Mouse (Mus musculus) left cerebral cortex, postnatal 10 days (tissue): ENCODE results near the gene Cobll1. TPM values are rescaled to one million over a fixed set of nuclear protein-coding genes. Genes with fewer than 3 reads are reported as not detected.

Experiments used
- DNase-seq, 2 experiments: peaks; one replicate each; pipeline ENCODE4 v3.0.0; 2021 to 2022; ENCODE audit warnings: low spot score in 2 of 2, mixed read lengths in 1 of 2; ENCODE audit errors: extremely low spot score in 1 of 2
- intact Hi-C: fragments of 180-260 bp; cut with DNase I; formaldehyde crosslinking; loops from one replicate; pipeline ENCODE4 v1.15.1; 2025
- total RNA-seq, 2 experiments: library from RNA; stranded (reverse); gene quantifications; 2 replicates each; pipeline ENCODE4 v1.2.3; 2021

Cobll1 gene
- total RNA-seq, 2 experiments from 2014 or later, result 8.4 to 9.1 TPM

DNA sequence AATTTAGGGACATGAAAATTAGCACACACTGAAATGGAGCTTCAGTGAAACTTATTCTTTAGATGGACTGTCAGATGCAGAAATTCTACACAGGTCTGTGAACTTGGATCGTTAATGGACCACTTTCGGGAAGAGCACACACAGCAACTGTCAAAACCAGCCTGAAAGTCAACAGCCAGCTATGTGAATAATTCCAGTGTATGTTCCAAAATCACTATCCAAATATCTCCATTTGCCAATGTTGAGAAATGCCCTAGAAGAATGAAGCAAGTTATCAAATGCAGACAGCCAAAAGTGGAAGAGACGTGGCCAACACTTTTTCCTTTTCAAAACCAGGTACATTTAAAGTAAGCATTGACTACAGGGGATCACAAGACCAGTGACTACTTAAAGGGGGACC is 118.2 kb downstream of the Cobll1 start:
- no peak for DNase-seq
- intact Hi-C loops, result loop anchor here (2.0 to 5.0 kb wide), 2 partner anchors 98 to 154 kb away; no protein-coding TSS in a partner anchor

DNA sequence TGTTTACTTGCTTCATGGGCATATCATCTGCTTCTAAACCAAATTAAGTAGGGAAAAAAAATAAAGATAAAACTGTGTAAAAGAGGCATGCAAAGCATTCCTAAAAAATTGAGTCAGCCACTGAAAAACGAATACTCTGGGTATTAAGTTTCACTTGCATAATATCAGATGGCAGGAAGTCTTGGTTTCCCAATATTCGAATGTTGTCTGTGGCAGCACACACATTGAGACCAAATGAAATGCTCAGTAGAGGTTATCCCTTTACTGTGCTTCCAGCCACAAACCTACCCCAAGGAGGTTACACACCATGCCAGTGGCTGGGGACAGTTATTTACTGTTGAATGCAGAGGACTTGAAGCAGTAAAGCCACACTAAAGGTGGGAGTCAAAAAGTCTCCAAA is 119.1 kb downstream of the Cobll1 start:
- intact Hi-C loops, result loop anchor here (2.0 to 5.0 kb wide), 2 partner anchors 97 to 153 kb away; no protein-coding TSS in a partner anchor
- no peak for DNase-seq

DNA sequence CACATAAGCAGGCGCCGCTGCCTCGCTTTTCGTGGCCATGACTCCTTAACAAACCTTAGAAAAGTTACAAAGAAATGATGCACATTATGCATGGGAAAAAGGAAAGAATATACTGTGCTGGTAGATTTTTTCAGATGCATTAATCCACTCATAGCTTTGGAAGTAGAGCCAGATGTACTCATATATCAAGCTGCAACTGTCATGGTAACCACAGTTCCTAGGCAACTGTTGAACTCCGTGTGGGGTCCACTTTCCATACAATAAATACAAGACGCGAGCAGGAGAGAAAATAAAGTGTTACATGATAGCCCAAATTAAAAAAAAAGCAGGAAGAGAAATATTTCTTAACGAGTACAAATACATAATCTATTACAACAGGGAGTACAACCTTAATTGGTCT is 119.5 kb downstream of the Cobll1 start:
- intact Hi-C loops, result loop anchor here (2.0 to 5.0 kb wide), 2 partner anchors 97 to 152 kb away; no protein-coding TSS in a partner anchor
- no peak for DNase-seq

DNA sequence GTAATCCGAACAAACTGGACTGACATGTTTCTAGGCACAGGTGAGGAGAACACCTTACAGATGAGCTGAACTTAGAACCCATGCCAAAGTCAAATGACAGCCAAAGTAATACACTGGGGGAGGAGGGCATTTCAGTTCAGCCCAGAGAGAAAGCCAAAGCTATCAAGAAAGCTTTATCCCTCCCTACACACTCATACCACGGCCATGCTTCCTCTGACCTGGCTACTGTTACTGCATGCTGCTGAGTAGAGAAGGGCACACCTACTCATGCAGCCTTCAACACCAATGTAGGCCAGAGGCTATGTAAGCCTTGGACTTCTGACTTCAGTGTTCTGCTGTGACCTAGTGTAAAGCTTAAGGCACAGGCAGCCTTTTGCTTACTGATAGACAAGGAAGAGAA is 120.1 kb downstream of the Cobll1 start:
- DNase-seq, result no peak

GRCm38 (mm10) chr2:65117859-65118258 is 121.3 kb downstream of the Cobll1 start:
- no peak for DNase-seq

More for the DNA sequence above, 120.1 kb downstream of the Cobll1 start:
- intact Hi-C loops, result no loop called here

DNA sequence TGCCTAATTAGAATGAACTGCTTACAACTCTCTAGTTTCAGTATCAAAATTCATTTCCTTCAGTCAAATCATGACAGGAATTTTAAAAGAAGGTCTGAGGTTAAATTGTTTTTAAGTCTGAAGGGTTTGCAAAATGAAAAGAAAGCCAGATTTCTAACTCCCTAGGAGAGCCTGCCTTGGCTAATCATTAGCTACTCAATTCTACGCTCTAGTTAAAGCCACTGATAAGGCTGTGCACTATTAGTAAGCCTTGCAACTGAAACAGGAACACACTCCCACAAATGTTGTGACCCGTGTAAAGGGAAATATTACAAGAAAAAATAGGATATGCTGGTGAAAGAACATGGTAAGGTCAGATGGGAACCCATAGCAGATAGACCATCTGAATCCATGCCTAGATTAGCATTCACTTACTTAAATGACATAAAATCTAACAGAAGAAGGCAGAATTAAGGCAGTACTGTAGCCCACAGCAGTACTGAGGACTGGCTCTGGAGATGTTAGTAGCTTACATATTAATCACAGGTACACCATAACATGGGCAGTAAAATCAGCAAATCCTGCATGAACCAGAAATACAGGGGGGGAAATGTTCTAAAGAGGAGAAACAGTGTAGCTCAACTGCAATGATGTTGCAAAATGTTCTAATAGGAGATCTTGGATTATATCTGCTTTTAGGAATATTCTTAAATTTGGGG is 122.6 kb downstream of the Cobll1 start:
- no peak for DNase-seq
- intact Hi-C loops, result no loop called here

More at GRCm38 (mm10) chr2:65117859-65118258, 121.3 kb downstream of the Cobll1 start:
- intact Hi-C loops, result no loop called here

DNA sequence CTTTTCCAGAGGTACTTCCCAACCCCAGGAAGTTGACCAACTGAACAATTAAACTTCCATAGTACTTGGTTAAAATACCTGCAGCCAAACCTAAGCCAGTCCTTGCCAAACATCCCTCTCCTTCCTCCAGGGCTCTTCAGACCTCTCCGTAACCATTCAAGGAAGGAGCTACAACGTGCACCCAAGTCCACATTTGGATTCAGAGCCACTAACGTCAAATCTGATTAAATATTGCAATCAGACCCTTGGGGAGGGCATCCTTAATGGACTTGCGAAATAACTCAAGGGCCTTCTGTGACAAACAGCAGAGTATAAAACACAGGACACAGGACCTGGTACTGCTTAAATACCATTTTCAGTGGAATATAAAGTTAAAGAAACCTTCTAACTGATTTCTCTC is 126.0 kb downstream of the Cobll1 start:
- intact Hi-C loops, result no loop called here
- no peak for DNase-seq

DNA sequence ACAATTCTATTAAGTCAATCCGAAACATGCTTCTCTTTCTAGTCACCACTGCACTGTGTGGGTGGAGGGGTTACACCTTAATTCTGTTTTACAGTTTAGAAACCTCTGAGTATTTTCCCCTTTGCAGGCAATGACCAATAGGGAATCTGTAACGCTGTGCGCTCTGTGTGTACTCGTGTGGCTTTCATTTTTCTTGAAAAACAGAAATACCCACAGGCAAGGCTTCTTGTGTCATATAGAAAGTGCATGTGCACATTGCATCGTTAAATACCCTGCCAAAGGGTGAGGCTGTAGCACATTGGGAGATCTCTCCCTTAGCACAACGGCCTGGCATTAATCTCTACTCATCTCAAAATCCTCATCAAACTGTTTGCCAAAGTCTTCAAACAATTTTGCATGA is 134.6 kb downstream of the Cobll1 start:
- intact Hi-C loops, result no loop called here
- DNase-seq, result no peak

DNA sequence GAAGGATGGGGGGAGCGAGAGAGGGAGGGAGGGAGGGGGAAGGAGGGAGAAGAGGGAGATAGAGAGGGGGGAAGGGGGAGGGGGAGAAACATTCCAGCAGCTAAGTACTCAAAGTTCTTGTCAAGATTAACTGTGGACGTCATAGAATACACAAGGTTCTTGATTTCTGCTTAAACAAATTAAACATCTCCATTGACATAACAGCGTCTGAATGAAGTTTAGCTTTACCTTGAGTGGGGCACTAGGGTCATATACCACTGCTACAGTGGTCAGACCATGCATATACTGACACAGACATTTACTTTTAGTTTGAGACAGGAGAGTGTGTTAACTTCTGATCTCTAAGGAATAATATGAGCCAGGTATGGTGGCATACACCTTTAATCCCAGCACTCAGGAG is 135.4 kb downstream of the Cobll1 start:
- intact Hi-C loops, result no loop called here
- no peak for DNase-seq

GRCm38 (mm10) chr2:65101388-65101787 is 137.8 kb downstream of the Cobll1 start:
- DNase-seq, result no peak
- intact Hi-C loops, result no loop called here

DNA sequence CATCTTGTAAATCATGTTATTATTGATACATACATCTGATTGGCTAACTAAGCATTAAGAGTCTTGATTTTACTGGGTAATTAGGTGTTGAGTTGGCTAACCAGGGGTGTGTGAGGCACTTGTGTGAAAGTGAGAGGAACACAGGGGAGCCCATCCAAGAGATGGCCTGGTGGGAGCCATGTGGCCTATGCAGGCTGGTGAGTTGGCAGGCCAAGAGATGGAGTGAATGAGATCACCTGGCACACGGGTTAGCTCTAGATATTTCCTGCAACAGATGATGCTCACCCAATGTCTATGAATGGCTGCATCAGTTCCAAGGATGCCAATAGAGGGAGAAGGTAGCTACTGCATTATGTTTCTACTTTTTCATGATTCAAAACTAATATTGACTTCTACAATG is 139.2 kb downstream of the Cobll1 start:
- no peak for DNase-seq
- intact Hi-C loops, result no loop called here

DNA sequence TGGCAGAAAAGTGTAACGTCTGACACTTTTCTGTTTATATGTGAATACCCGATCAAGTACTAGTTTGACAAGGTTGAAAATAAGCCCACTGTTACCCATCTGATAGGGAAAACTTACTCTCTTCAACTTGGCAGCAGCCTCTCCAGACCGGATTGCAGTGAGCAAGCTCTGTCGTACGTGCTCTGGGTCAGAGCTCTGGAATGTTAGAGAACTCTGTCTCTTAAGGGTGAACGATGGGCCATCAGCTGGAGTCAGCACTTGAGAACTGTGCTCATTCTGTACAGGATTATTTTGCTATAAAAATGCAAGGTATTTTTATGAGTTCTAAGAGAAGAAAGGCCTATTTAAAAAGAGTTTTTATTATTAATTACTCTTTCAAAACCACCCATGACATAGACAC is 143.6 kb downstream of the Cobll1 start:
- DNase-seq, result no peak
- intact Hi-C loops, result no loop called here

DNA sequence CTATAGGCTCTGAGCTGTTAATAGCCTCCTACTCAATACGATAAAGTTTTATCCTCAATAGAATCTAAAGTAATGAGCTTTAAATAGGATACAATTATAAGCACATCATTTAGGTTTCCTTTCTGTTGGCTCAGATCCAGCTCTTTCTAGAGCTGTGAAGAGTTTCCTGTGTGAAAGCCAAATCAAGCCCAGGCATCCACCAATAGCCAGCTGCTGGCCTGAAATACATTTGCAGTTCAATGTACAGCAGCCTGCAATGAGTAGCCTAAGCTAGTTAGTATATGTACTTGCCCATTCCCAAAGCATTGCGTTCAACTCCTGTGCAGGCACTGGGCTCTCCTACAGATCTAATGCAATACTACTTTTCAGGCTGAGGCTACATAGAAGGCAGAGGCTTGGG is 145.2 kb downstream of the Cobll1 start:
- intact Hi-C loops, result no loop called here
- peak in 1 of 2 experiments; percentile 53 for DNase-seq

GRCm38 (mm10) chr2:65090986-65091385 is 148.2 kb downstream of the Cobll1 start:
- intact Hi-C loops, result no loop called here
- DNase-seq, result no peak

GRCm38 (mm10) chr2:65087197-65087596 is 152.0 kb downstream of the Cobll1 start:
- intact Hi-C loops, result no loop called here
- no peak for DNase-seq

GRCm38 (mm10) chr2:65083411-65083810 is 155.8 kb downstream of the Cobll1 start:
- no peak for DNase-seq
- intact Hi-C loops, result no loop called here

- no peak for DNase-seq
- intact Hi-C loops, result no loop called here
These were observed 161.7 kb downstream of the Cobll1 start for GRCm38 (mm10) chr2:65077544-65077943.

GRCm38 (mm10) chr2:65075840-65076239 is 163.4 kb downstream of the Cobll1 start:
- intact Hi-C loops, result no loop called here
- no peak for DNase-seq

DNA sequence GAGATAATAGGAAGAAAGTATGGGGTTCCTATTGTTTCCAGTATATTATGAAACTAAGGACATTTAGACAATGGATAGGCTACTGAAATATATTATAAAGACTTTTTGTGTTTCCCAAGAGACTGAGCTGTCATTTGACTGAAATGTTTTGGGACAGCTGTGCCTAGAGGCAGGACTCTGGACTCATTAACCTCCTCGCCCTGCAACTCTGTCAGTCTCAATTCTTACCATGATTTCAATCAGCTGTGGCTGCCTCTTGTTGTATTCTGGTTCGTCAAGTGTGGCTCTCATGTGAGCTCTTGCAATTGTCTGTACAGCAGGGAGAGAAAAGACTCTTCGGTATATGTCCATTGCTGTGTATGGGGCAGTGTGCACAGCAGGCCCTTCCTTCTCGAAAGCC is 163.8 kb downstream of the Cobll1 start:
- intact Hi-C loops, result no loop called here
- no peak for DNase-seq

- intact Hi-C loops, result no loop called here
- DNase-seq, result no peak
These were observed 167.0 kb downstream of the Cobll1 start for GRCm38 (mm10) chr2:65072205-65072604.

- DNase-seq, result no peak
- intact Hi-C loops, result no loop called here
These were observed 185.4 kb downstream of the Cobll1 start for GRCm38 (mm10) chr2:65053764-65054163.
